Mouse (Mus musculus): Measurements from ENCODE around the gene Acot6. TPM values are rescaled to one million over a fixed set of nuclear protein-coding genes. Genes with fewer than 3 reads are reported as not detected.
"Not testable (repeated sequence)": the region's sequence is repeated elsewhere in the genome, so short reads cannot be mapped to it uniquely, and the experiment has no call there.

Gene Acot6
- polyA plus RNA-seq, 1 experiment from 2014 or later: 0.63 TPM

GRCm38 (mm10) chr12:84067752-84068151 is 32.7 kb upstream of the Acot6 start:
- Histone ChIP-seq H3K9me3 (no peaks in the 10 kb centered on the region), H3K4me2 (no peak overlapping the region), H3K4me1 (replicated peaks) (peaks cover 4% of the 10 kb centered on the region; the same call in 1 of the 2 replicates), H3K27ac (replicated peaks) (no peak overlapping the region), H3K27me3 (peaks cover 49% of the 10 kb centered on the region), H3K9ac (no peak overlapping the region), H3K36me3 (no peaks in the 10 kb centered on the region), H3K4me3 (no peak overlapping the region)
- no peak for ATAC-seq (ENCODE audit: low read depth)
- 85% methylated on average over 4 of the region's 4 CpGs for whole genome bisulfite sequencing

DNA sequence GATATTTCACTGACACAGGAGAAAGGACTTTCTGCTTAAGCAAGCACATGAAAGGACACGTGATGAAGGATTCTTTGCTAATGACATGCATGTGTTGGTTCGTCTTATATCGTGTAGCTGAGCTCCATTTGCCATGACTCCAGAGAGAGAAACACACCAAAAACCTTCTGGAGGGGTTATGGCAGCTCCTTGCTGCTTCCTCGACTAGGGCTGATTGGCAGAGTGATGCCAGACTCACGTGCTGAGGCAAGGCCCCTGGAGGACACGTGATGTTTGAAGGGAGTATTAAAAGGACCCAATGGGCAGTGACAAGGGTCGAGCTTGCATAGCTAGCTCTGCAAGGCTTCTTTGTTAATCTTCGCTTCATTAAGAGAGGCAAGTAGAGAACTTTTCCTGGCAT is 32.2 kb upstream of the Acot6 start:
- 67% methylated on average over 8 of the region's 8 CpGs for WGBS
- no peak overlapping the region for H3K4me3 ChIP-seq
- no peaks in the 10 kb centered on the region for H3K36me3 ChIP-seq
- H3K4me1 ChIP-seq (replicated peaks): peaks cover 4% of the 10 kb centered on the region; the same call in 1 of the 2 replicates
- H3K9me3 ChIP-seq: no peaks in the 10 kb centered on the region
- H3K27me3 ChIP-seq: peaks cover 49% of the 10 kb centered on the region
- ATAC-seq (ENCODE audit: low read depth): no peak
- no peak overlapping the region for H3K4me2 ChIP-seq
- no peak overlapping the region for H3K9ac ChIP-seq
- no peak overlapping the region for H3K27ac ChIP-seq (replicated peaks)

DNA sequence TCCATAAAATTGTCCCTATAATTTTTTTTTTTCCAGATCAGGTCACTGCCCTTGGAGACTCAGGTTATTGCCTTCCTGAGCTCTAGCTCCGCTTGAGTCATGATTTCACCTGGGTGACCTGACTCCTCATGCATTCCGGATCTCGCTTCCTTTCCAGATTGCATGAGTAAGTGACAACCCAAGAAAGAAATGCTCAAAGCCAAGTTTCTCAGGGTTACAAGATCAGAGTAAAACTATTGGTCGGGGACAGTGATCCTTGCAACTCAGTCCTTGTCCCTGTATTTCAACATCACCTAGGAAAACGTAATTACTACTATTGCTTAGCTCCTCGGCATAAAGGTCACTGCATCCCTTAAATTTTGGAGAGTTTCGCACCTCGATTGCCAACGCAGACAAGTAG is 31.5 kb upstream of the Acot6 start, which contains the start of gene Acot5:
Gene Acot5 (plus strand): TSS at position 340 of the 400 bp plus-strand sequence.
- Histone ChIP-seq H3K9ac (peak within 1 kb of the TSS; percentile 54), H3K4me2 (peak within 1 kb of the TSS; percentile 60), H3K4me3 (peak within 1 kb of the TSS; percentile 42), H3K36me3 (no peaks in the 10 kb centered on the region), H3K4me1 (replicated peaks) (peaks cover 4% of the 10 kb centered on the region; the same call in 1 of the 2 replicates), H3K27me3 (peaks cover 49% of the 10 kb centered on the region), H3K9me3 (no peaks in the 10 kb centered on the region), H3K27ac (replicated peaks) (no peak within 1 kb of the TSS)
- WGBS: 52% methylated on average over 9 of the region's 9 CpGs
- no peak for ATAC-seq (ENCODE audit: low read depth)

DNA sequence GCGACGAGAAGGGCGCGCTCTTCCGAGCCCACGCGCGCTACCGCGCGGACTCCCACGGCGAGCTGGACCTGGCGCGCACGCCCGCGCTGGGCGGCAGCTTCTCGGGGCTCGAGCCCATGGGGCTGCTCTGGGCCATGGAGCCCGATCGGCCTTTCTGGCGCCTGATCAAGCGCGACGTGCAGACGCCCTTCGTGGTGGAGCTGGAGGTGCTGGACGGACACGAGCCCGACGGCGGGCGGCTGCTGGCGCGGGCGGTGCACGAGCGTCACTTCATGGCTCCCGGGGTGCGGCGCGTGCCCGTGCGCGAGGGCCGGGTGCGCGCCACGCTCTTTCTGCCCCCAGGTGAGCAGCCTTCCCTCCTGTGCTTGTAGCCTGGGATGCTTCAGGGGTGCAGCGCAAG is 30.9 kb upstream of the Acot6 start:
- Histone ChIP-seq H3K4me3 (peak overlapping the region; percentile 42), H3K9ac (peak overlapping the region; percentile 54), H3K27me3 (peaks cover 48% of the 10 kb centered on the region), H3K4me2 (peak overlapping the region; percentile 60)
- not testable (repeated sequence) for H3K4me1 ChIP-seq (replicated peaks); H3K27ac ChIP-seq (replicated peaks); H3K36me3 ChIP-seq; ATAC-seq (ENCODE audit: low read depth); H3K9me3 ChIP-seq
- WGBS: 3% methylated on average over 30 of the region's 52 CpGs

DNA sequence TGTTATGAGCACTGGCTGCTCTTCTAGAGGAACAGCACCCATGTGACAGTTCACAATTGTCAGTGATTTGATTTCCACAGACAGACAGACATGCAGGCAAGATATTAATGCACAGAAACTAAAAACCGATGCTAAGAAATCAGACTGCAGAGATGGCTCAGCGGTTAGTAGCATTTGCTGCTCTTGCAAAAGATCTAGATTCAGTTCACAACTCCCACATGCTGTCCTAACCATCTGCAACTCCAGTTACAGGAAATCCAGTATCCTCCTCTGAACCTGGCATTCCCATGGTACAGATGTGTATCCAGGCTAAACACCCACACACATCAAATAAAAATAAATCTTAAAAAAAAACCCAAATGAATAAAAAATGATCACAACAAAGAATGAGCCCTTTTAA is 28.8 kb upstream of the Acot6 start:
- Histone ChIP-seq H3K9me3 (no peaks in the 10 kb centered on the region), H3K27ac (replicated peaks) (no peak overlapping the region), H3K4me1 (replicated peaks) (peaks cover 4% of the 10 kb centered on the region; the same call in 1 of the 2 replicates), H3K9ac (no peak overlapping the region), H3K4me2 (no peak overlapping the region), H3K4me3 (no peak overlapping the region), H3K27me3 (peaks cover 44% of the 10 kb centered on the region), H3K36me3 (no peaks in the 10 kb centered on the region)
- 90% methylated on average over 2 of the region's 2 CpGs for WGBS
- no peak for ATAC-seq (ENCODE audit: low read depth)

DNA sequence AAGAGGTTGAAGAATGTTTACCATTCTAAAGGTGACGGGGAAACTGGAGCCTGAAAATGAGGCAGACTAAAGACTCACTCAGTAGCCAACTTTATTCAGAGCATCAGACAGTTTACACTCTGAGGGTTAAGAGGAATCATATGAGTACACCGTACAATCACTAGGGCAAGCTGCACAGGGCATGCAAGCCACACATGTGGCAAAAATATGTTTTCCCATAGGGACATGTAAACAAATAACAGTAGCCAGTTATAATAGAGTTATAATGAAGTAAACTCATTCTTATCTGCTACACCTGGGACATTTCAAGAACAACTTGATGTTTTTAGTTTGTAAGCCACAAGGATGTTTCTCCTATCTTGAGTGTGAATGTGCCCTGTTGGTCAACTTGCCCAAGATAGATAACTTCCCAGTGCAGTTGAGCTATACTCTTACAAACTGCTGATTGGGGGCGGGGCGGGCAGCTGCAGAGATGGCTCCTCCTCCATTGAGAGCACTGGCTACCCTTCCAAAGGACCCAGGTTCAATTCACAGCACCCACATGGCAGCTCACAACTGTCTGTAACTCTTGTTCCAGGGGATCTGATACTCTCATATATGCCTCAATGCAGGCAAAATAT is 23.0 kb upstream of the Acot6 start:
- 91% methylated on average over 4 of the region's 4 CpGs for WGBS
- Histone ChIP-seq H3K4me2 (no peak overlapping the region), H3K4me3 (no peak overlapping the region), H3K4me1 (replicated peaks) (no peaks in the 10 kb centered on the region), H3K9ac (no peak overlapping the region), H3K27ac (replicated peaks) (no peak overlapping the region), H3K9me3 (no peaks in the 10 kb centered on the region), H3K27me3 (no peaks in the 10 kb centered on the region), H3K36me3 (no peaks in the 10 kb centered on the region)
- no peak for ATAC-seq (ENCODE audit: low read depth)

- no peak overlapping the region for H3K4me2 ChIP-seq
Observed at GRCm38 (mm10) chr12:84083842-84084241, 16.6 kb upstream of the Acot6 start.

DNA sequence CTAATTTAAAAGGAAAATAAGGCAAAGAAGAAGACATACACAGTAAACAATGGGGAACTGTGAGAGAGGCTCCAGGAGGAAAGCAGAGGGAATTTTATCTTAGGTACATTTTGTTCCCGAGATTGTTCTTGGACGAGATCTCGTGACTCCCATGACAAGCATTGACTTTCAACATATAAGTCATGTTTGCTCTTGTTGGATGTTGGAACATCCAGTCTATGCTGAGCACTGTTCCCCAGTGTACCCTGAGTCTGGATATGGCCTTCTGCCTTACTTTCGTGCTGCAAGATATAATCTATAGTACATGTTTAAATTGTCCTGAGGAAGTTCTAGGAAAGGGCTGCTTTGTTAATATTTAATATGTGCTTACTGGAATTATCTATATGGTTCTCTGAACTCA is 15.9 kb upstream of the Acot6 start:
- Histone ChIP-seq H3K27me3 (no peaks in the 10 kb centered on the region), H3K9me3 (peaks cover 6% of the 10 kb centered on the region), H3K4me1 (replicated peaks) (no peaks in the 10 kb centered on the region), H3K9ac (no peak overlapping the region), H3K4me2 (no peak overlapping the region), H3K36me3 (no peaks in the 10 kb centered on the region), H3K4me3 (no peak overlapping the region), H3K27ac (replicated peaks) (no peak overlapping the region)
- 86% methylated on average over 4 of the region's 4 CpGs for WGBS
- ATAC-seq (ENCODE audit: low read depth): no peak

More at GRCm38 (mm10) chr12:84083842-84084241, 16.6 kb upstream of the Acot6 start:
- no peaks in the 10 kb centered on the region for H3K4me1 ChIP-seq (replicated peaks)
- no peaks in the 10 kb centered on the region for H3K36me3 ChIP-seq
- no peak overlapping the region for H3K4me3 ChIP-seq
- H3K27ac ChIP-seq (replicated peaks): no peak overlapping the region
- WGBS: 89% methylated on average over 2 of the region's 2 CpGs
- no peak overlapping the region for H3K9ac ChIP-seq
- no peaks in the 10 kb centered on the region for H3K9me3 ChIP-seq
- no peaks in the 10 kb centered on the region for H3K27me3 ChIP-seq
- no peak for ATAC-seq (ENCODE audit: low read depth)

- not testable (repeated sequence) for H3K9ac ChIP-seq; H3K27ac ChIP-seq (replicated peaks); H3K4me1 ChIP-seq (replicated peaks); H3K4me2 ChIP-seq; ATAC-seq (ENCODE audit: low read depth); H3K4me3 ChIP-seq; H3K36me3 ChIP-seq; H3K27me3 ChIP-seq
- H3K9me3 ChIP-seq: peaks cover 35% of the 10 kb centered on the region
- whole genome bisulfite sequencing: 90% methylated on average over 5 of the region's 5 CpGs
Observed at GRCm38 (mm10) chr12:84094666-84095065, 5.8 kb upstream of the Acot6 start.

GRCm38 (mm10) chr12:84099605-84100004 is 849 bp upstream of the Acot6 start:
- no peak for ATAC-seq (ENCODE audit: low read depth)
- Histone ChIP-seq H3K36me3 (no peaks in the 10 kb centered on the region), H3K4me2 (no peak overlapping the region), H3K27ac (replicated peaks) (no peak overlapping the region), H3K4me3 (no peak overlapping the region), H3K27me3 (no peaks in the 10 kb centered on the region), H3K4me1 (replicated peaks) (0 out of 2 replicates have a peak, but pooled peaks cover 4% of the 10 kb centered on the region), H3K9ac (no peak overlapping the region), H3K9me3 (no peaks in the 10 kb centered on the region)
- WGBS: 100% methylated on average over 2 of the region's 2 CpGs

- Histone ChIP-seq H3K27me3 (no peaks in the 10 kb centered on the region), H3K9me3 (no peaks in the 10 kb centered on the region), H3K4me1 (replicated peaks) (0 out of 2 replicates have a peak, but pooled peaks cover 4% of the 10 kb centered on the region), H3K27ac (replicated peaks) (no peak overlapping the region), H3K4me2 (peak overlapping the region; percentile 73), H3K9ac (no peak overlapping the region), H3K36me3 (no peaks in the 10 kb centered on the region), H3K4me3 (peak overlapping the region; percentile 53)
- WGBS: 39% methylated on average over 1 of the region's 1 CpGs
- no peak; the same call in 1 of the 2 replicates for ATAC-seq (ENCODE audit: low read depth)
Observed at GRCm38 (mm10) chr12:84100071-84100470, 383 bp upstream of the Acot6 start.

GRCm38 (mm10) chr12:84101493-84101845 is 1.0 kb downstream of the Acot6 start:
- 64% methylated on average over 2 of the region's 2 CpGs for WGBS
- Histone ChIP-seq H3K27me3 (no peaks in the 10 kb centered on the region), H3K9ac (peak overlapping the region; percentile 78; the same call in 1 of the 2 replicates), H3K9me3 (no peaks in the 10 kb centered on the region), H3K27ac (replicated peaks) (no peak overlapping the region), H3K4me1 (replicated peaks) (0 out of 2 replicates have a peak, but pooled peaks cover 4% of the 10 kb centered on the region), H3K4me2 (peak overlapping the region; percentile 73), H3K4me3 (peak overlapping the region; percentile 53), H3K36me3 (no peaks in the 10 kb centered on the region)
- peak; percentile 38; the same call in 1 of the 2 replicates for ATAC-seq (ENCODE audit: low read depth)

DNA sequence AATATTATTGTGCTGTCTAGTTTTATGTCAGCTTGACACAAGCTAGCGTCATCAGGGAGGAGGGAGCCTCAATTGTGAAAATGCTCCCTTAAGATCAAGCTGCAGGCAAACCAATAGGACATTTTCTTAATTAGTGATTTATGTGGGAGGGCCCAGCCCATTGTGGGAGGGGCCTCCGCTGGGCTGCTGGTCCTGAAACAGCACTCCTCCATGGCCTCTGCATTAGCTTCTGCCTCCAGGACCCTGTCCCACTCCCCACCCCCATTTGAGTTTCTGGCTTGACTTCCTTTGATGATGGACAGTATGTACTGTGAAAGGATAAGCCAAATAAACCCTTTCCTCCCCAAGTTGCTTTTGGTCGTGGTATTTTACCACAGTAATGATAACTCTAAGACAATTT is 6.6 kb downstream of the Acot6 start:
- no peak overlapping the region for H3K4me3 ChIP-seq
- ATAC-seq (ENCODE audit: low read depth): no peak
- H3K4me2 ChIP-seq: no peak overlapping the region
- H3K9me3 ChIP-seq: no peaks in the 10 kb centered on the region
- no peak overlapping the region for H3K27ac ChIP-seq (replicated peaks)
- H3K36me3 ChIP-seq: no peaks in the 10 kb centered on the region
- no peaks in the 10 kb centered on the region for H3K27me3 ChIP-seq
- WGBS: 68% methylated on average over 3 of the region's 3 CpGs
- H3K9ac ChIP-seq: no peak overlapping the region
- no peaks in the 10 kb centered on the region for H3K4me1 ChIP-seq (replicated peaks)
